Mouse (Mus musculus): ENCODE data around the gene 4930407I10Rik. TPM values are rescaled to one million over a fixed set of nuclear protein-coding genes. Genes with fewer than 3 reads are reported as not detected.

Gene 4930407I10Rik
- total RNA-seq, 2 experiments from 2014 or later, result not detected

DNA sequence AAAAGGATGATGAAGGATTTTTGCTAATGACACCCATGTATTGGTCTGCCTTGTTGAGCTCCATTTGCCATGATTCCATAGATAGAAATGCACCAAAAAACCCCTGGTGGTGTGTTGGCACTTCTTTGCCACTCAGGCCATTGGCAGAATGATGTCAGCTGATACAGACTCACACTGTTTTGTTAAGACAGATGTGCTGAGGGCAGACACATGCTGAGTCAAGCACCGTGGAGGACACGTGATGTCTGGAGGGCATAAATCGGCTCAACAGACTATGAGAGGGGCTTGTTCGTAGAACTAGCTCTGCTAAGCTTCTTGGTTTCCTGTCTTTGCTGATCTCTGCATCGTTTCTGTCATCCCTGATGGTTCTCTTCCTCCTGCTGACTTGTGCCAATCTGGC is 6.4 kb upstream of the 4930407I10Rik start:
- DNase-seq, result no peak

DNA sequence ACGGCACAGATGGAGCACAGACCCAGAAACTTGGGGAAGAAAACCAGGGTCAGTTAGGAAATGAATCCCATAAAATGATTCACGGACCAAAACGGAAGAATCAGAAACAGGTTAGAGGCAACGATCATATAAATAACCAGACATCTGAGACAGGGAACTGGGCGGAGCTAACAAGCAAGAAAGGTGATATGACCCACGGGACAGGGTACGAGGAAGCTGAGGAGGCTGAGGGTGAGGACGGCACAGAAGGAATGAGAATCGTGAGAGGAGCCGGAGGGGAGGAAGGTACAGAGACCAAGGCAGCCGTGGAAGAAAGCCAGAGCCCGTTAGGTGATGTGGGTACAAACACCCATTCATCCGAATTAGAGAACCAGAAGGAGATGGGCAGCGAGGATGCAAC is 5.0 kb downstream of the 4930407I10Rik start:
- no peak for DNase-seq

- DNase-seq, result peak; percentile 56 to 66
Observed at GRCm38 (mm10) chr15:82065511-82065910, 6.6 kb downstream of the 4930407I10Rik start.

DNA sequence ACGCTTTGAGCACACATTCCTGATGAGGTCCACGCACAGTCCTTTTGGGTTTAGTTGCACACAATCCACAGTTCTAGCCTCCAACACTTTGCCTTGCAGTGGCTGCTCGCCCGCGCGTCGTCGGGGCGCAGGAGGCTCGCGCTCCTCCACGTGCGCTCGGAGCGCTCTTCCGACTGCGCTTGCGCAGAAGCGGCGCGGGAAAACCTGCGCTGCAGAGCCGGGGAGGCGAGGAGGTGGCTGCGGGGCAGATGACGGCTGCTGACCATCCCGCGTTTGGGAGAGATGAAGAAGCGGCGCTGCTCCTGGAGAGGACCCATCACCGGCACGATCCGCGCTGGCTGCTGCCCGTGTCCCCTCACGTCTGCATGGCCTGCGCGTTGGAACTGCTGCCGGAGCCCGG is 10.9 kb downstream of the 4930407I10Rik start, which contains the start of gene Mei1:
Mei1 (plus strand) TSS at position 99 of the 400 bp plus-strand sequence.
- DNase-seq, result no peak

DNA sequence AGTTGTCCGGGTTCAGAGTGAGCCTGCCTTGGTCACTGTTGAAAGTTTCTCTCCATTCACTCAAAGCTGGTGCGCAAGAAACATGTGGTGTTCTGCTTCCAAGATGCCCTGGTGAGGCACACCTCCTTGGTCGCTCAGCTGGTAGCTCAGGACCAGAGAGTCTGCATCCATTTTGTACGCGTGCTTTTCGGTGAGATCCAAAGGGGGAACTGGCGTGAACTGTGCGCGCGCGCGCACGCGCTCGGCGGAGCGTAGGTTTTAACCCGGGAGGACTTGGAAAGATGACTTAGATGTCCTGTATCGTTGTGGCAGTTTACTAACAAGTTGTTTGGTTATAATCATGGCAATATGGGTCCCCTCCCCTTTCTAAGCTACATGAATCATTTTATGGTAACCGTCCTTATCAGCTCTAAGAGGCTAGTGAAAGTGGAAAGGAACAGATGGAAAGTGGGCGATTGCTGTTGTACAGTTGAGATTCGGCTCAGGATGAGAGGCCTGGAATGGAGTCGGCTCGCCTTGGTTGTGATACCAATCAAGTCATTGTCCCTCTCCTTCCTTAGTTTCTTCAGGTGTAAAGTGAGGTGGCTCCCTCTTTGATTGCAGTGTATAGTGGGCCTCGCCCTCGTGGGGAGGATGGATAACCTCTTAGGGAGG is 13.0 kb downstream of the 4930407I10Rik start:
- no peak for DNase-seq

- no peak for DNase-seq
Observed at GRCm38 (mm10) chr15:82073490-82073889, 14.5 kb downstream of the 4930407I10Rik start.

- no peak for DNase-seq
Observed at GRCm38 (mm10) chr15:82079883-82080282, 20.9 kb downstream of the 4930407I10Rik start.

GRCm38 (mm10) chr15:82081161-82081560 is 22.2 kb downstream of the 4930407I10Rik start:
- DNase-seq, result peak; percentile 50 to 62

- DNase-seq, result no peak
Observed at GRCm38 (mm10) chr15:82085606-82086005, 26.7 kb downstream of the 4930407I10Rik start.

GRCm38 (mm10) chr15:82086131-82086530 is 27.2 kb downstream of the 4930407I10Rik start:
- DNase-seq, result no peak

- DNase-seq, result no peak
Observed at GRCm38 (mm10) chr15:82087266-82087665, 28.3 kb downstream of the 4930407I10Rik start.

DNA sequence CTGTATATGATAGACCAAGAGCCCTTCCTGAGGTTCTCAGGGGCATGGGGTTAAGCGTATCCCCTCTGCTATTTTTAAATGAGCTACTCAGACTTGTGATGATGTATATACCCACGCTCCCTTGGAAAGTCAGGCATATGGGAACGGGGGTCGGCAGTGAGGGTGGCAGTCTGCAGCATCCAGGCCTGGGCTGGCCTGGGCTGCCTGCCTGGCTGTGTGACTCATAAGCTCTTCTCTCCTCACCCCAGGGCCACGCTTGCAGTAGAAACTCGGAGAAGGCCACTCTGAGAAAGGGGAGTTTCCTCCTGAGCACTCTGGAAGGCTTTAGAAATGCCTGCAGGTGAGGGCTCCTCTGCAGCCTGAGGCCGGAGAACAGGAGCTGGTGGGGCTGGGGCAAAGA is 32.1 kb downstream of the 4930407I10Rik start:
- no peak for DNase-seq

DNA sequence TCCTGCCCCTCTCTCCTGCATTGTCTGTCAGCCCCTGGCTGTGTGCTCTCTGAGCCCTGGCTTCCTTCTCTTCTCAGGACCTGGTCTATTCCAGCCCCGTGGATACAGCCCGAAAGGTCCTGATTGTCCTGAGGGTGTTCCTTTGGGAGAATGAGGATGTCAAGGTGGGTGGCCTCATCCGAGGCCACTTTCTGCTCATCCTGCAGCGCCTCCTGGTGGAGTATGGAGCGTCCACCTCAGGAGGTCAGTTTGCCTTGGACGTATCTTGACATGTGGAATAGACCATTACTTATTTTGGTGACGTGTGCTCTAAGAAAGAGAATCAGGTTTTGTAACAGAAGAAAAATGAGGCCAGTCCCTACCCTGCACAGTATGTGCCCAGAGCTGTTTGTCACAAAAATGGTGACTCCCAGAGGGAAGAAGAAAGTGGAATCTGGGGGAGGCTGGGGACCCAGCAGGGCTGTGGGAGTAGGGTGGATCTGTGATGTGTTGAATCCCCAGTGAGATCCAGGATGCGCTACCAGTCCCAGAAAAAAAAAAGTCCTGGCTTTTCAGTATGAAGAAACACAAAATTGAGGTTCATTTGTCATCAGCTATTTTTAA is 48.1 kb downstream of the 4930407I10Rik start:
- peak; percentile 53 to 61 for DNase-seq

Other genes with a start within 250 kb of the 4930407I10Rik start
- gene Tob2, start 200.4 kb upstream of the 4930407I10Rik start, total RNA-seq (2021), result 10 to 100 TPM; 30.5 to 36.4 TPM
- 10 to 100 TPM; 31.2 to 33.5 TPM for gene Phf5a, start 187.2 kb upstream of the 4930407I10Rik start, total RNA-seq (2021)
- gene Aco2, start 186.8 kb upstream of the 4930407I10Rik start, total RNA-seq (2021), result 100 to 1,000 TPM; 449 to 462 TPM
- gene Polr3h, start 132.9 kb upstream of the 4930407I10Rik start, total RNA-seq (2021), result 10 to 100 TPM; 44.5 to 48.2 TPM
- 10 to 100 TPM; 74.5 to 77.1 TPM for gene Csdc2, start 122.4 kb upstream of the 4930407I10Rik start, total RNA-seq (2021)
- 100 to 1,000 TPM; 209 to 220 TPM for gene Pmm1, start 98.2 kb upstream of the 4930407I10Rik start, total RNA-seq (2021)
- not detected for gene 1700029P11Rik, start 78.6 kb upstream of the 4930407I10Rik start, total RNA-seq (2021)
- gene Xrcc6, start 71.3 kb upstream of the 4930407I10Rik start, total RNA-seq (2021), result 10 to 100 TPM; 25.5 to 27.2 TPM
- 100 to 1,000 TPM; 111 to 116 TPM for gene Desi1, start 25.3 kb upstream of the 4930407I10Rik start, total RNA-seq (2021)
- 100 to 1,000 TPM; 107 to 110 TPM for gene Snu13, start 11.6 kb upstream of the 4930407I10Rik start, total RNA-seq (2021)
- gene Mei1, start 10.8 kb downstream of the 4930407I10Rik start, total RNA-seq (2021), result under 1 TPM; 0.17 to 0.30 TPM
- gene Ccdc134, start 68.8 kb downstream of the 4930407I10Rik start, total RNA-seq (2021), result 10 to 100 TPM; 11.5 to 15.3 TPM
- 100 to 1,000 TPM; 156 to 167 TPM for gene Srebf2, start 88.0 kb downstream of the 4930407I10Rik start, total RNA-seq (2021)
- gene Shisa8, start 153.7 kb downstream of the 4930407I10Rik start, total RNA-seq (2021), result under 1 TPM; 0.72 to 0.76 TPM
- gene Tnfrsf13c, start 165.2 kb downstream of the 4930407I10Rik start, total RNA-seq (2021), result under 1 TPM; 0.30 to 0.62 TPM
- gene Cenpm, start 185.6 kb downstream of the 4930407I10Rik start, total RNA-seq (2021), result 1 to 10 TPM; 2.7 to 4.0 TPM
- 100 to 1,000 TPM in 1 of 2 experiments, 10 to 100 TPM in 1; 98.3 to 115 TPM for gene 1500009C09Rik, start 193.2 kb downstream of the 4930407I10Rik start, total RNA-seq (2021)
- gene Sept3, start 215.7 kb downstream of the 4930407I10Rik start, total RNA-seq (2021), result 100 to 1,000 TPM; 608 to 622 TPM
- gene Wbp2nl, start 239.8 kb downstream of the 4930407I10Rik start, total RNA-seq (2021), result not detected